Mouse (Mus musculus) brain, embryonic 14.5 days (tissue): ENCODE data around the gene Nceh1.

Experiments
- CTCF ChIP-seq: fragments of 200-500 bp; IDR thresholded peaks from 2 replicates; pipeline ENCODE4 v1.5.1; 2012; ENCODE audit warnings: inconsistent platforms, mild to moderate bottlenecking, moderate library complexity, borderline replicate concordance; ENCODE audit not compliant: insufficient read depth, insufficient read length; ENCODE audit errors: extremely low read depth
- POLR2A ChIP-seq: fragments of 200-500 bp; IDR thresholded peaks from 2 replicates; pipeline ENCODE4 v1.6.1; 2012; ENCODE audit warnings: mild to moderate bottlenecking, inconsistent platforms, borderline replicate concordance; ENCODE audit not compliant: poor library complexity, insufficient read depth, insufficient read length, severe bottlenecking; ENCODE audit errors: extremely low read depth

DNA sequence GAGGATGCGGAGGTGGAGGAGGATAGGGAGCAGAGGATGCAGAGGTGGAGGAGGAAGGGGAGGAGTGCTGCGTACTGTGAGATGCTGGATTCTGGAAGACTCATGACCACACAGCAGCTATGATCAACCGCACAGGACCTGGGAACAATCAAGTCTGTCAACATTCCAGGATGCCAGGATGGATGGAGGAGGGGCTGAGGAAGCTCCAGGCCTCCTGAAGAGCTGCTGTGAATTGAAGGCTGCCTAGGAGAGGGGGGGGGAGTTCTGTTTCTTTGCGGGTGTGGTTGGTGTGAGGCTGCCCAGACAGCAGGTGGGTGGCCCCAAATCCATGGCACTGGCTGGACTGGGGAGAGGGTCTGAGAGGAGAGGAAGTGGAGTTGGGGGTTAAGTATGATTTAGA is 23.9 kb upstream of the Nceh1 start:
- no peak for TF ChIP-seq CTCF
- no peak for TF ChIP-seq POLR2A
